Mouse (Mus musculus) megakaryocyte, embryonic 14.5 days (primary cell): ENCODE data around the gene Mettl21a.

ENCODE experiments used
- FLI1 ChIP-seq: IDR thresholded peaks from 2 replicates; pipeline ENCODE4 v1.6.1; 2012; ENCODE audit warnings: low read length, inconsistent platforms, mixed read lengths
- GATA1 ChIP-seq: IDR thresholded peaks from 3 replicates; pipeline ENCODE4 v1.6.1; 2012; ENCODE audit warnings: mixed read lengths, low read length, inconsistent platforms, borderline replicate concordance

DNA sequence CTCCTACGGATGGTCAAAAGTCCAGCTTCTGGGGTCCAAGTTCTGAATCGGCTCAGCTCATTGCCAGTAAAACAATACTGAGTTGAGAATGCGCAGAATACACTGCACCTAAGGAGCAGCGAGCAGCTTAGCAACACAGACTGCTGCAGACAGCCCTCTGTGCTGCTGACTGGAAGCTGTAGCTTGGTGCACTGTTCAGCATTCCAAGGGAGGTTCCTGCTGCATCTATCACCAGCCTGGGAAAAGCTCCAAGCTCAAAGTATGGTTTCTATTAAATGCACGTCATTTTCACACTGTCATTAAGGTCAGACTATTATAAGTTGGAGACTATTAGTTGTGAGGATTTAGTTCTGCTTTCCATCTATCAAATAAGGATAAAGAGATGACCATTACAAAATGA, 4.1 kb upstream of the Mettl21a start:
- TF ChIP-seq GATA1 (no peak), FLI1 (no peak)
